Mouse (Mus musculus) hindbrain, embryonic 12.5 days (tissue): Measurements from ENCODE around the gene Klk1b5. TPM values are rescaled to one million over a fixed set of nuclear protein-coding genes. Genes with fewer than 3 reads are reported as not detected.
"Not testable (repeated sequence)": the region's sequence is repeated elsewhere in the genome, so short reads cannot be mapped to it uniquely, and the experiment has no call there.

Experiments
- ATAC-seq: fragments of 200-750 bp; cut with Nextera tagmentation; 2 replicates; pipeline ENCODE4 v1.8.0; 2017; ENCODE audit warnings: moderate TSS enrichment; ENCODE audit not compliant: low FRiP score
- H3K27ac ChIP-seq: fragments of 300-500 bp; sonication (generic); 2 replicates; pipeline ENCODE4 v1.5.1; 2016; ENCODE audit warnings: mild to moderate bottlenecking
- H3K27me3 ChIP-seq: fragments of 300-500 bp; sonication (generic); 2 replicates; pipeline ENCODE4 v1.6.1; 2016; ENCODE audit warnings: mild to moderate bottlenecking
- H3K36me3 ChIP-seq: fragments of 300-500 bp; sonication (generic); 2 replicates; pipeline ENCODE4 v1.6.1; 2016; ENCODE audit warnings: mild to moderate bottlenecking
- H3K4me1 ChIP-seq: fragments of 300-500 bp; sonication (generic); 2 replicates; pipeline ENCODE4 v1.6.1; 2016
- H3K4me2 ChIP-seq: fragments of 300-500 bp; sonication (generic); replicated peaks from 2 replicates; pipeline ENCODE4 v1.6.1; 2016; ENCODE audit warnings: mild to moderate bottlenecking
- H3K4me3 ChIP-seq: fragments of 300-500 bp; sonication (generic); 2 replicates; pipeline ENCODE4 v1.5.1; 2016; ENCODE audit warnings: mild to moderate bottlenecking
- H3K9ac ChIP-seq: fragments of 300-500 bp; sonication (generic); 2 replicates; pipeline ENCODE4 v1.6.1; 2016; ENCODE audit warnings: mild to moderate bottlenecking, moderate library complexity
- H3K9me3 ChIP-seq: fragments of 300-500 bp; sonication (generic); replicated peaks from 2 replicates; pipeline ENCODE4 v1.6.1; 2016; ENCODE audit warnings: mild to moderate bottlenecking
- WGBS: fragments of 180-500 bp; shearing (Covaris S2); methylation state at CpG from one replicate; pipeline ENCODE4 v1.1.7; 2016; 5-methylcytosine and 5-hydroxymethylcytosine counted together
- polyA plus RNA-seq: library from polyadenylated mRNA; unstranded; fragments of >200 nt; fragmentation: Nextera tagmentation; extraction: Ambion mirVana; gene quantifications from 2 replicates; pipeline ENCODE4 v1.2.1, GENCODE M21; 2016

The Klk1b5 gene
- polyA plus RNA-seq = not detected in 2 replicates

DNA sequence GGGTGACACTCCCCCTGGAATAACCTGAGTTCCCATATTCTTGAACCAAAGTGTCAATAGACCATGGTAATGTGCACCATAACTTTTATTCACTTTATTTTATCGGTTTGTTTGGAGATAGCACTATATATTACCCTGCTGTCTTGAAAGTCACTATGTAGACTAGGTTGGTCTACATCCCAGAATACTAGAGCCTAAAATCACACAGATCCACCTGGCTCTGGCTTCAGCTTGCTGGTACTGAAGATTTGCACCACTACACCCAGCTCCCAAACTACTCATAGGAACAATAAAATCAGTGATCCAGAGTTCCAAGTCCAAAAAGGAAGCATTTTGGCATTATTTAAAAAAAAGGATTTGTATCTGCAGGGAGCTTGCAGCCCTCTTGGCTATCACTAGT lies at the start of gene Klk1b5:
Klk1b5 (plus strand) TSS at position 301 of the 400 bp plus-strand sequence.
- Histone ChIP-seq H3K9me3 (no peaks in the 10 kb centered on the region), H3K36me3 (no peaks in the 10 kb centered on the region), H3K4me3 (no peak within 1 kb of the TSS), H3K27ac (no peak within 1 kb of the TSS), H3K4me1 (no peaks in the 10 kb centered on the region), H3K9ac (no peak within 1 kb of the TSS), H3K4me2 (no peak within 1 kb of the TSS), H3K27me3 (no peaks in the 10 kb centered on the region; the same call in 1 of the 2 replicates)
- 81% methylated on average over 1 of the region's 1 CpGs for WGBS
- no peak for ATAC-seq

GRCm38 (mm10) chr7:44179299-44180045 lies 36.3 kb upstream of the Klk1b5 start:
- H3K4me2 ChIP-seq = no peak overlapping the region
- no peak overlapping the region for H3K9ac ChIP-seq
- H3K27ac ChIP-seq = no peak overlapping the region
- no peak for ATAC-seq
- no peaks in the 10 kb centered on the region for H3K9me3 ChIP-seq
- H3K4me3 ChIP-seq = no peak overlapping the region
- H3K36me3 ChIP-seq = no peaks in the 10 kb centered on the region
- no peaks in the 10 kb centered on the region for H3K4me1 ChIP-seq
- WGBS = 55% methylated on average over 9 of the region's 9 CpGs
- no peaks in the 10 kb centered on the region for H3K27me3 ChIP-seq

DNA sequence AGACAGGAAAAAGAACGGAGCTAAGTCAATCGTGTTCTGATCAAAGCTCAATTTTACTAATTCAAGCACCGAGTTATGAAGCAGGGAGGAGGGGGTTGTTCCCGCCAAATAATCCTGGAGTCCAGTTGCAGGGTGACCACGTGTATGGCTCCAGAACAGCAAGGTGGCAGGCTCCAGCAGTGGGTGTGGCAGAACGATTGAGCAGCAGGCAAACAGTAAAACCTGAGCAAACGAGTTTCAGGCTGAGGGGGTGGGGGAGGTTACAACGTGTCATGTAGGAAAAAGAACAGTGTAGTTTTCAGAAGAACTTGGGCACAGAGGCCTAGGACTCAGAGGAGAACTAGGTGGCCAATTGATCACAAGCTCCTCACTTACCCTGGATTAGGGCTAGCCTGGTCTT lies 29.2 kb upstream of the Klk1b5 start:
- 75% methylated on average over 8 of the region's 8 CpGs for WGBS
- not testable (repeated sequence) for H3K9me3 ChIP-seq, H3K4me3 ChIP-seq, H3K36me3 ChIP-seq, H3K4me1 ChIP-seq, H3K9ac ChIP-seq, H3K27me3 ChIP-seq, H3K27ac ChIP-seq, ATAC-seq, H3K4me2 ChIP-seq

DNA sequence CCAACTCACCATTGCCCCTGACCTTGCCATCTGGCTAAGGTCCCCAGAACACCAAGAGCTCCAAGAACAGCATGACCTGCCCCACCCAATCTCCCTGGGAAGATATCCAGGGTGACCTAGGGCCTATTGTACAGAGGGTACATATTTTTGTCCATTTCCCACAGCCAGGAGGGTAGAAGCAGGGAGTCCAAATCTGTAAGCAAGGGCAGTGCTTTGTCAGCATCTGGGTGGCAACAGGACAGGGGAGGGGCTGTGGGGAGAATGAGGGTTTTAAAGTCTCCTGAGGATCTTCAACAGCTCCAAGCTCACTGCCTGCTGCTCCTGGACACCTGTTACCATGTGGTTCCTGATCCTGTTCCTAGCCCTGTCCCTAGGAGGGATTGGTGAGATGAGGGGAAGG lies 27.8 kb upstream of the Klk1b5 start, which contains the start of gene Klk1b24:
Klk1b24 (plus strand) TSS at position 301 of the 400 bp plus-strand sequence.
- not testable (repeated sequence) for H3K27ac ChIP-seq, H3K36me3 ChIP-seq, H3K9ac ChIP-seq, H3K4me2 ChIP-seq, H3K4me3 ChIP-seq, H3K4me1 ChIP-seq, H3K9me3 ChIP-seq, ATAC-seq, H3K27me3 ChIP-seq

- H3K4me2 ChIP-seq, ATAC-seq, H3K4me1 ChIP-seq, H3K9me3 ChIP-seq, H3K27me3 ChIP-seq, H3K4me3 ChIP-seq, H3K27ac ChIP-seq, H3K9ac ChIP-seq, H3K36me3 ChIP-seq: not testable (repeated sequence)
- 81% methylated on average over 1 of the region's 1 CpGs for WGBS
Measured at GRCm38 (mm10) chr7:44193466-44193865, 22.3 kb upstream of the Klk1b5 start.

- no peak for ATAC-seq
- no peaks in the 10 kb centered on the region for H3K4me1 ChIP-seq
- no peaks in the 10 kb centered on the region for H3K36me3 ChIP-seq
- H3K4me2 ChIP-seq = no peak within 1 kb of the TSS
- no peak within 1 kb of the TSS for H3K4me3 ChIP-seq
- H3K27ac ChIP-seq = no peak within 1 kb of the TSS
- H3K27me3 ChIP-seq = no peaks in the 10 kb centered on the region
- H3K9me3 ChIP-seq = no peaks in the 10 kb centered on the region
- no peak within 1 kb of the TSS for H3K9ac ChIP-seq
- 80% methylated on average over 3 of the region's 3 CpGs for WGBS
Measured at GRCm38 (mm10) chr7:44197891-44198290, 17.9 kb upstream of the Klk1b5 start, which contains the start of gene Klk1b3. Gene Klk1b3, plus strand, starts transcription at chr7:44198191.

DNA sequence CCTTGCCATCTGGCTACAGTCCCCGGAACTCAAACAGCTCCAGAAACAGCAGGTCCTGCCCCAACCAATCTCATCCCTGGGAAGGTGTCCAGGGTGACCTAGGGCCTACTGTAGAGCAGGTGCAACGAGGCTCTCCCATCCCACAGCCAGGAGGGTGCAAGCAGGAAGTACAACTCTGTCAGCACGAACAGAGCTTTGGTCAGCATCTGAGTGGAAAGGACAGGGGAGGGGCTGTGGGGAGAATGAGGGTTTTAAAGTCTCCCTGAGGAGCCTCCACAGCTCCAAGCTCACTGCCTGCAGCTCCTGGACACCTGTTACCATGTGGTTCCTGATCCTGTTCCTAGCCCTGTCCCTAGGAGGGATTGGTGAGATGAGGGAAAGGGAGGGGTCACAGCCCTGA lies 8.6 kb upstream of the Klk1b5 start, which contains the start of gene Klk1b4:
Klk1b4 (plus strand) TSS at position 301 of the 400 bp plus-strand sequence.
- H3K4me3 ChIP-seq, ATAC-seq, H3K27ac ChIP-seq, H3K27me3 ChIP-seq, H3K4me1 ChIP-seq, H3K9ac ChIP-seq, H3K9me3 ChIP-seq, H3K36me3 ChIP-seq, H3K4me2 ChIP-seq: not testable (repeated sequence)
- 58% methylated on average over 3 of the region's 3 CpGs for WGBS

DNA sequence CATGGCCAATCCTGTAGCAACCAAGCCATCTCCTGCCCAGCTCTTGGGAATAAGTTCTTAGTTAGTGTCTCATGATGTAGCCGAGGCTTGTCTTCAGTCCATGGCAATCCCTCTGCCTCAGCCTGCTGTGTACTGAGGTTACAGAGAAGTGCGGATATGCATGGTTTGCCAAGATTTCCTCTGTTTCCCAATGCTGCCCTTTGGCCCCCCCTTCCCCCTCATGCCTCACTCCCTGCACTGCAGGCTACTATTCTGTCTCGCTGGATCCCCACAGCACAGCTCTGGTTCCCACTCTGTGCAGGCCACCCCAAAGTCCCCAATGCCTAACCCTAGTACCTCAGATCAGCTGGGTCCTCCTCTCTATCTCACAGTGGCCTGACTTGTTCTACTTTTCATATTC lies 7.4 kb upstream of the Klk1b5 start:
- Histone ChIP-seq H3K9me3 (no peaks in the 10 kb centered on the region), H3K36me3 (no peaks in the 10 kb centered on the region), H3K9ac (no peak overlapping the region), H3K27me3 (no peaks in the 10 kb centered on the region), H3K27ac (no peak overlapping the region), H3K4me1 (no peaks in the 10 kb centered on the region), H3K4me3 (no peak overlapping the region), H3K4me2 (no peak overlapping the region)
- ATAC-seq = no peak
- WGBS = 78% methylated on average over 3 of the region's 3 CpGs

GRCm38 (mm10) chr7:44221601-44222000 lies 5.9 kb downstream of the Klk1b5 start:
- not testable (repeated sequence) for H3K4me1 ChIP-seq, H3K27me3 ChIP-seq, H3K9me3 ChIP-seq, H3K9ac ChIP-seq, H3K27ac ChIP-seq, H3K4me3 ChIP-seq, H3K36me3 ChIP-seq, H3K4me2 ChIP-seq, ATAC-seq
- WGBS = 70% methylated on average over 8 of the region's 10 CpGs

GRCm38 (mm10) chr7:44222335-44222734 lies 6.6 kb downstream of the Klk1b5 start:
- not testable (repeated sequence) for H3K9ac ChIP-seq, H3K4me1 ChIP-seq, H3K27ac ChIP-seq, H3K9me3 ChIP-seq, H3K4me3 ChIP-seq, H3K36me3 ChIP-seq, H3K27me3 ChIP-seq, H3K4me2 ChIP-seq, ATAC-seq
- 88% methylated on average over 6 of the region's 6 CpGs for WGBS

- no peaks in the 10 kb centered on the region for H3K27me3 ChIP-seq
- no peak within 1 kb of the TSS for H3K9ac ChIP-seq
- no peak for ATAC-seq
- H3K4me3 ChIP-seq = no peak within 1 kb of the TSS
- no peaks in the 10 kb centered on the region for H3K36me3 ChIP-seq
- H3K4me2 ChIP-seq = no peak within 1 kb of the TSS
- 38% methylated on average over 1 of the region's 1 CpGs for WGBS
- H3K27ac ChIP-seq = no peak within 1 kb of the TSS
- no peaks in the 10 kb centered on the region for H3K9me3 ChIP-seq
- H3K4me1 ChIP-seq = no peaks in the 10 kb centered on the region
Measured at GRCm38 (mm10) chr7:44225076-44225475, 9.3 kb downstream of the Klk1b5 start, which contains the start of gene Klk1. Gene Klk1, plus strand, starts transcription at chr7:44225360.

GRCm38 (mm10) chr7:44235909-44236308 lies 20.2 kb downstream of the Klk1b5 start, which contains the start of gene Gm36864:
Gene Gm36864, plus strand, starts transcription at chr7:44236177.
- no peak within 1 kb of the TSS for H3K9ac ChIP-seq
- H3K27ac ChIP-seq = no peak within 1 kb of the TSS
- no peaks in the 10 kb centered on the region for H3K9me3 ChIP-seq
- no peaks in the 10 kb centered on the region for H3K36me3 ChIP-seq
- no peak within 1 kb of the TSS for H3K4me2 ChIP-seq
- 0 out of 2 replicates have a peak, but pooled peaks cover 2% of the 10 kb centered on the region for H3K27me3 ChIP-seq
- no peak within 1 kb of the TSS for H3K4me3 ChIP-seq
- no peaks in the 10 kb centered on the region for H3K4me1 ChIP-seq
- no peak for ATAC-seq
- WGBS = 81% methylated on average over 3 of the region's 3 CpGs

- no peak overlapping the region for H3K9ac ChIP-seq
- H3K4me1 ChIP-seq = no peaks in the 10 kb centered on the region
- no peak overlapping the region for H3K4me3 ChIP-seq
- WGBS = 57% methylated on average over 2 of the region's 2 CpGs
- no peak for ATAC-seq
- H3K4me2 ChIP-seq = no peak overlapping the region
- H3K9me3 ChIP-seq = 0 out of 2 replicates have a peak, but pooled peaks cover 2% of the 10 kb centered on the region
- no peaks in the 10 kb centered on the region for H3K27me3 ChIP-seq
- no peak overlapping the region for H3K27ac ChIP-seq
- no peaks in the 10 kb centered on the region for H3K36me3 ChIP-seq
Measured at GRCm38 (mm10) chr7:44239913-44240312, 24.2 kb downstream of the Klk1b5 start.
